Mouse (Mus musculus) mature B cell (primary cell): ENCODE data around the gene Zfhx2.

Source experiments
- in situ Hi-C: fragments of 300-500 bp; cut with MboI; formaldehyde crosslinking; loops from 2 replicates; pipeline ENCODE4 v1.14.3; 2019

The Zfhx2 gene

GRCm38 (mm10) chr14:55105836-55106809 lies 14.0 kb upstream of the Zfhx2 start, which contains the start of gene Ap1g2:
Ap1g2 (minus strand) TSS chr14:55106593.
- in situ Hi-C loops, result no loop called here

GRCm38 (mm10) chr14:55105386-55105785 lies 13.3 kb upstream of the Zfhx2 start:
- in situ Hi-C loops, result no loop called here

DNA sequence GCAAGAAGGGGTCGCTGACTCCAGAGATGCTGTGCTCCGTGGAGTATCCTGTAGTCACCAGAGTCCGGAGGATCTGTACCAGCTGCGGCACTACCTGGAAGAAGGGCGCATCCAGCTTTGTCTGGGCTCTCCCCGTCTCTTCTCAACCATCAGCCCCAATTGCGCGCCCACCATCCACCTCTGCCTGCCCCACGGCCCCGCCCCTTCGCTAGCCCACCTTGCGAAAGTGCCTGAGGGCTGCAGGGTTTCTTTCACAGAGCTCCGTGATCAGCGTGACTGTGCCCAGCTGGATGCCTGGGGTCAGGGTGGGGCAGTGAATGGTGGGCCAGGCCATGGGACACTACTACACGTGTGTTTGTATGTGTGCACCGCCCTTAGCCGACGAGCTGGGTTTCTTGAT lies 12.2 kb upstream of the Zfhx2 start:
- in situ Hi-C loops, result no loop called here

GRCm38 (mm10) chr14:55102253-55102785 lies 10.2 kb upstream of the Zfhx2 start:
- in situ Hi-C loops, result no loop called here

DNA sequence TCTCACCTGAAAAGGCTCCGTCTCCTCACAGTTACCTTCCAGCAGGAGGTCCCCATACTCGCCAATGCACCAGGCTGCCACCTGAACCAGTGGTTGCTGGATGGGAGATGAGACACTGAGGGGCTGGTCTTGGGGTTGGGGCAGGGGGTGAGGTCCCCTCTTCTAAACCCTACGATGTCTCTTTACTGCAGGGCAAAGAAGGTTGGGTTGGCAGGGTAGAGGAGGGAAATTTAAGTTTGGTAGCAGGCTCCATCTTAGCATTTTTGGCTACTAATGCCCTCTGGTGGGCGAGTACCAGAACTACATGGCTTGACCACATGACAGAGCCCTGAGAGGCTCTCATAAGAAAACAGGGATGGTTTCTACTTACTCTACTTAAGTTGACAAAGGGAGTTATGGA lies 9.5 kb upstream of the Zfhx2 start:
- in situ Hi-C loops, result no loop called here

DNA sequence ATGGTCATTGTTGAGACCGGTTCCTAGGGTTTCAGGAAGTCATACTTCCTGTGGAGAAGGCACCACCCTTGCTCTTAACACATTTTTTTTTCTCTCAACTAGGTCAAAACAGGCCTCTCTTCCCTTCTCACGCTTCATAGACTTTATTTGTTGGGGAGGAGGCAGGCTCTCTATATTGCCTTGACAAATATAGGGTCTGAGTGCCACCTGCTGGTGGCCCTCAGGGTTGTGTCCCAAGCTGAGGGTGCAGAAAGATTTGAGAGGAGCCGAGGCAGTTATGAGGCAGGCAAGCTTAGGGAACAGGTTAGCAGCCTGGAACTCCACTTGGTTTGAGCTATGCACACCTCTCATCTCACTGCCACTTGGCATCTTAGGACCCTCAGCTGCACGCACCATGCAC lies 5.9 kb upstream of the Zfhx2 start:
- in situ Hi-C loops, result no loop called here

DNA sequence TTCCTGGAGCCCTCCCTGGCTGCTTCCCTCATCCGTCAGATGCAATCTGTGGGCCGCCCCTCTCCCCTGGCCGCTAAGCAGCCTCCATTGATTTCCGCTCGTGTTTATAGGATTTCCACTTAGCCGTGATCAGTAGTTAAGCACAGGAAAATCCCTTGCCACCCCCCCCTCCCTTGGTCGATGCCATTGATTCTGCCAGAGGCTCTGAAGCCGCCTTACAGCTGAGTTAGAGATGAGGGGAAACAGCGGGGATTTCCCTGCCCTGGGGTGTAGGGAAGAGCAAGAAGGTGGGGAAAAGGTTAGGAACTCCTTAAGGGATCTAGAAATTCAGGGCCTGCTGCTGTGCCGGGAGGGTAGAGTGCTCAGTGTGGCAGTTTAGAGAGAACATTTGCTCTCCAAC lies 5.5 kb upstream of the Zfhx2 start:
- in situ Hi-C loops, result no loop called here

DNA sequence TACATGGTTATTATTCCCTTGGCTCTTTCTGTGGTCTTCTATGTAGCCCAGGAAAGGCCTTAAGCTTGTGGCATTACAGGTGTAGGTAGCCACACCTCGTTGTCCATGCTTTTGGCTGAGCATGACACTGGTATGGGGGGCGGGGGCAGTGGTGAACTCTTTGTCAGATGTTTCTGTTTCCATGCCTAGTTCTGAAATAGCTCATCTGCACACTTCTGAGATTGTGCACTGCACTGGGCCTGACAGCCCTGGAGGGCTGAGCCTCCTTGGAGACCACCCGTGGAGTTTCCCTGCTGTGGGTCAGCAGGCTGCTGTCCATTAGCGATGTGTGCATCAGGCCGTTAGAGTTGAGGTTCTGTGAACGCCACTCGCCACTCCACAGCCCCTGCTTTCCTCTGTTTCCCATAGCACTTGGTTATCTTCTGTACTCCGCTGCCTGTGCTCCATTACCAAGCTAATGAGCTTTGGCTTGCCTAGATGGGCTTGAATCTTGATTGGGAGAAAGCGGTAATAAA lies 4.5 kb upstream of the Zfhx2 start:
- in situ Hi-C loops, result no loop called here

GRCm38 (mm10) chr14:55095671-55096070 lies 3.5 kb upstream of the Zfhx2 start:
- in situ Hi-C loops, result no loop called here

DNA sequence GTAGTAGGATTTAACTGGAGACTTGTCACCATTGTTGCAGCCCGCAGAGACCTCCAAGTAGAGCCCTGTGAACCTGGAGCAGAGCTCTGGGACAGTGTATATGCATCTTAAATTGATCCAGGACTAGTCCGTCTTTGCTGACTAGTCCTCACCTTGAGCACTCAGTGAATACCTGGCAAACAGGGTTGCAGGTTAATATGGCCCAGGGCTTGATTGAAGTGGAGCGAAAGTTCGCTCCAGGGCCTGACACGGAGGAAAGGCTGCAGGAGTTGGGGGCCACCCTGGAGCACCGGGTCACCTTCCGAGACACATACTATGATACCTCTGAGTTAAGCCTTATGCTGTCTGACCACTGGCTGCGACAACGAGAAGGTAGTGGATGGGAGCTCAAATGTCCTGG lies 3.1 kb upstream of the Zfhx2 start:
- in situ Hi-C loops, result no loop called here

DNA sequence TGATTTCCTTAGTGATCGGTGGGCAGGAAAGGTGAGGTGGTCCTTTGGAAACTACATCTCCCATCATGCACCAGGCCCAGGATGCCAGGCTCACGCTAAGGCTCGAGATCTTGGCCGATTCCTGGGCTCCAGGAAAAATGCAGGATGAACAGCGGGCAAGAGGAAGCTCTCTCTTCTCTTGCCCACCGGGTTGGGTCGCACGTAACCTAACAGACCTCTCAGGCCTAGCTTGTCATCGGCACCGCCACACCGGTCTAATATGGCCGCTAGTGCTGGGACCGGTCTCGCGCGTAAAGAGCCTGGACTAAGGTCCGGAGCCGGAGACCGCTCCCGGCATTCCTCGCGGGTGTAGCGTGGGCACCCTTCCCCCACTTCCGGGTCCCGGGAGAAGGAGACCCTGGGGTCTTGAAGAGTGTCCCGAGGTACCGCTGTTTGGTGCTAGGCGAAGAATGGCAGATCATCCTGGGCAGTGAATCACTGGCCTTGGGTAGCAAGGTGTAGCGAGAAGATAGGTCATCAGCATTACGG lies 2.6 kb upstream of the Zfhx2 start, which contains the start of gene Thtpa:
Gene Thtpa, plus strand, starts transcription at position 81 of the 528 bp plus-strand sequence.
- in situ Hi-C loops, result no loop called here

- in situ Hi-C loops, result no loop called here
Observed at GRCm38 (mm10) chr14:55093927-55094326, 1.8 kb upstream of the Zfhx2 start.

- in situ Hi-C loops, result no loop called here
Observed at GRCm38 (mm10) chr14:55091209-55091865, 787 bp downstream of the Zfhx2 start.

- in situ Hi-C loops, result no loop called here
Observed at GRCm38 (mm10) chr14:55089199-55089947, 2.8 kb downstream of the Zfhx2 start.

DNA sequence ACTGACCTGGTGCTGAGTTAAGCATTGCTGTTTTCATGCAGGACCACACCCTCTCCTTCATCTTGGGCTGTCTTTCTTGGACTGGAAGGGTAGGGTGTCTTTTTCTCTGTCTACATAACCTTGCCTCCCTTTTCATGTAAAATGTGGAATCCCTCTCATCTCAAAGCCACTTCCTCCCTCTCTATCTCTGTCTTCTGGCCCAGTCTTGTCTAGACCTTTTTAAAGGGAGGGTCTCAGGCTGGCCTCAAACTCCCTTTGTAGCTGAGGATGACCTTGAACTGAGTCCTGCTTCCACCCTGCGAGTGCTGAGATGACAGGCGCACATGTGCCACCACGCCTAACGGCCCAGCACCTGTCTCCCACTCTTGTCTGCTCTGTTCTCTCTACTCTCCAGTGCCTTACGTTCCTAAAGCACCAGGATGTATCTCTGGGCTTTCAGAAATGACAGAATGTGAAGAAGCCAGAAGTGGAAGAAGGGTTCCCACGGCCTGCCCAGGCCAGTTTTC lies 6.1 kb downstream of the Zfhx2 start:
- in situ Hi-C loops, result no loop called here

DNA sequence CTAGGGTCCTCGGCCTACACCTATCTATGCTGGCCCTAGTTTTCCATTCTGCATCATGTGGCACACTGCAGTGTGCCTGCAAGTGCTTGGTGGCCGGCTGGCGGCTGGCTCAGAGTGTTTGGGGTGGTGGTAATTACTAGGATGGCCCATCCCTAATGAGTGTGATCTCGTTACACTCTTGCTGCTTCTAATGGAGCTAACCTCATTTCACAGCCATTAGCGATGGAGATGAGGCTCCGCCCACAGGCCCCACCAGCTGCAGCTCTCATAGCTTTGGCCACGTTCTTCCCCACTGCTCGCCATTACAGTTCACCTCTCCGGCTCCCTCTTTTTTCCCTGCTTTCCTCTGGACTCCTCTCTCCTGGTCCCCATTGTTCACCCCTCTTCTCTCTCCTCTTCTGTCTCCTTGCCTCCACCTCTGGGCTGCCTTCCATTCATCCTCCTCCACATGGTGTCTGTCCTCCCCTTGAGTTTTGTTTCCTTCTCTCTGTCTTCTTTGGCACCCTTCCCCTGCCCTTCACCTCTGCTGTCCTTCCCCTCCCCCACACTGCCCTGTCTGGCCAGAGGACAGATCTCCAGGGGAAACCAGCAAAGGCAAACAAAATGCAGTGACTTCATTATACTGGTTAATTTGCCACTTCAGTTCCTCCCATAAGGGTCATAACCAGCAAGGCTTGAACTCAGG lies 6.7 kb downstream of the Zfhx2 start:
- in situ Hi-C loops, result no loop called here

GRCm38 (mm10) chr14:55083481-55083880 lies 8.6 kb downstream of the Zfhx2 start:
- in situ Hi-C loops, result loop anchor here (5.0 kb wide), 1 partner anchor 56 kb away; no protein-coding TSS in a partner anchor

- in situ Hi-C loops, result loop anchor here (5.0 kb wide), 1 partner anchor 54 kb away; no protein-coding TSS in a partner anchor
Observed at GRCm38 (mm10) chr14:55081105-55081504, 11.0 kb downstream of the Zfhx2 start.

GRCm38 (mm10) chr14:55079214-55079970 lies 12.7 kb downstream of the Zfhx2 start:
- in situ Hi-C loops, result no loop called here
